Mouse (Mus musculus): Measurements from ENCODE around the gene Phlpp1.

DNA sequence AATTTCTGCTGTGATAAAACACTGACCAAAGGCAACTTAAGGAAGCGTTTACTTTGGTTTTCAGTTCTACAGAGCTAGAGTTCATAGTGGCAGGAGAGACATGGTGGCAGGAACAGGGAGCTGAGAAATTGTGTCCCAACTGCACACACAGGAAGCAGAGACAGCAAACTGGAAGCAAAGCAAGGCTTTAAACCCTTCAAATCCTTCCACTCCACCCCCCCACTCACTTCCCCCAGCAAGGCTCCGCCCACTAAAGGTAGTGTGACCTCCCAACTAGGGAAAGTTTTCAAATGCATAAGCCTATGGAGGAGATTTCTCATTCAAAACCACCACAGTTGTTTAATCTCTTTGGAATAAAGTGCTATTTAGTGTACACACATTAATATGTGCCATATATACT lies 32.9 kb upstream of the Phlpp1 start:
- TF ChIP-seq CTCF (IDR thresholded peaks at IDR 0.05; ENCODE audit: borderline replicate concordance, extremely low read depth, insufficient read depth, insufficient read length): no peak
- no peak for TF ChIP-seq POLR2A (IDR thresholded peaks at IDR 0.05; ENCODE audit: borderline replicate concordance, extremely low read depth, insufficient read depth, insufficient read length, poor library complexity, severe bottlenecking)

Measured in brain, embryonic 14.5 days (tissue).